Mouse (Mus musculus) right cerebral cortex, postnatal 25 days (tissue): ENCODE data around the gene Ptpn13.
A peak's percentile ranks its signal among the peaks of the same experiment; 100 is the strongest.

Experiments used
- DNase-seq: peaks from one replicate; pipeline ENCODE4 v3.0.0; 2022

Ptpn13 gene

DNA sequence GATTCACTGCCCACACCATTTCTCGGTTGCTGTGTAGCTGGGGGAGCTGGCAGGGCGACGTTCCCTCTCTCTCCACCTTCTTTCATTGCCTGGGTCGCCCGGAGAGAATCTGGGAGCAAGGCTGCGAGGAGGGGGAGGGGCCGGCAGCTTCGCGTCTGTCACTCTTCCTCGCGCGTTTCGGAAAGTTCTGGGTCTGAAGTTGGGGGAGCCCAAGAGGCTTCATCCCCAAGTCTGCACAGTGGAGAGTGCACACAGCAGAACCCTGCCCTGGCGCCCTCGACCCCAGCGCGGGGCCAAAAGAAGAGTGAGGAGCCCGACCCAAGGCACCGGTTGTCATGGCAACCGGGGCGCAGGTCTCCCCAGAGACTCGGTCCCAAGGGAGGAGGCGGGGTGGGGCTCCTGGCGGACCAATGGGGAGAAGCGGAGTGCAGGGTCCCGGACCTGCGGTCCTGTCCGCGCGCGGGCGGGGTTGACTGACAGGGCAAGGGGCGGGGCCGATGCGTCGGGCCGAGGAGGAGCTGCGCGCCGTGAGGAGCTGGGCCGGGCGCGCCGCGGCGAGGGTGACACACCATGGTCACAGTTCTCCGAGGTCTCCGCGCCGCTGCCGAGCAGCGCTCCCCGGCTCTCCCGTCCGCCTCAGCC is at the start of gene Ptpn13:
TSS of gene Ptpn13 (plus strand) at position 515 of the 642 bp plus-strand sequence.
- peak; percentile 85 for DNase-seq

DNA sequence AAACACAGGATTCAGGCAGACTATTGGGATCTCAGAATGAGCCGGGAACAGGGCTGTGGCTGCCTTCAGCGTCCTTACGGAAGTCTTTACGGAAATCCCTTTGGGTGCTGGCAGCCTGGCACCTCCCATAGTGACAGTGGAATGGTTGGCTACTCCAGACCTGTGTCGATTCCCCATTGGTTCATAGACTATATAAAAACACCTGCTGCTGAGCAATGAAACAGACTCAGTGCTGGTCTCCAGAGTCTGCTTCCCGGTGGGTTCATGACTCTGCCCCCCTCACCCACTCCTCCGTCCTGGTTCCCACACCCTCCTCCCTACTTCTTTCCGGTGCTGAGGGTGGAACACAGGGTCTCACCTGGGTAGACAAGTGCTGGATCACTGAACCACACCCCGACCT is 49.8 kb upstream of the Ptpn13 start:
- no peak for DNase-seq

DNA sequence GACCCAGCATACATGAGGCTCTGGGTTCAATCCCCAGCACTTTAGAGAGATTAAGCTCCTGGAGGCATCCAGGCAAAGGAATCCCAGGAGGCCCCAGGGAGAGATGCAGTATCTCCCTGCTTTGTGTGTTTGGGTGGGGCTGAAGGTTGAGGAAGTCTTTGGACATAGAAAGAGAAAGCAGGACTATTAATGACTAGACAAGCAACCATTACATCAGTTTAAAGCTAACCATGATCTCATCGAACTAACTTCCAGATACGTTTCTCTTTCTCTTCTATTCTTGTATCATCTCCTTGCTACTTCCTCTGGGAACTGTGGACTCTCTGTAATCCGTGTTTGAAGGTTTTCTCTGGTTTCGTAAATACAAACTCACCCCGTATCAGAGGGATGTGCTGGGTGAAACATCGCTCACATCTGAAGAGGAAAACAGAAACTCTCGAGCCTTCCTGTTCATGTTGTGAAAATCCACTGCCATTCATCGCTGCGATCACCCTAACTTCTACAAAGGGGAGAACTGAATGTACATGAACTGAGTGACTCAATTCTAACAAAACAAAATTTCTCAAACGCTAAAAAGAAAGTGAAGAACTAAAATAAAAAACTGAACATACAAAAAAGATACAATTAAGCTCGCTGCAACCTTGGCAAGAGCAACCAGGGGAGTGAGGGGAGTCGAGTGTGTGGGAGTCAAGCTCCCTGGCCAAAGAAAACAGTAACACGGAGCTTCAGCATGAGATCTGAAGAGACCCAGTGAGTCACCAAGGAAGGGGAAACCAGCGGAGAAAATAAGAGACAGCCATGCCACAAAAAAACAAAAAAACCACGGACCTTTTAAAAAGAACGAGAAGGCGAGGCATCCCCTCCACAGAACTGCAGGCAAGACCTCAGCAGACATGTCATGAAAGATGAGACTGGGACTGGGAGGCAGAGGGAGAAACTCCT is 48.4 kb upstream of the Ptpn13 start:
- DNase-seq: no peak

DNA sequence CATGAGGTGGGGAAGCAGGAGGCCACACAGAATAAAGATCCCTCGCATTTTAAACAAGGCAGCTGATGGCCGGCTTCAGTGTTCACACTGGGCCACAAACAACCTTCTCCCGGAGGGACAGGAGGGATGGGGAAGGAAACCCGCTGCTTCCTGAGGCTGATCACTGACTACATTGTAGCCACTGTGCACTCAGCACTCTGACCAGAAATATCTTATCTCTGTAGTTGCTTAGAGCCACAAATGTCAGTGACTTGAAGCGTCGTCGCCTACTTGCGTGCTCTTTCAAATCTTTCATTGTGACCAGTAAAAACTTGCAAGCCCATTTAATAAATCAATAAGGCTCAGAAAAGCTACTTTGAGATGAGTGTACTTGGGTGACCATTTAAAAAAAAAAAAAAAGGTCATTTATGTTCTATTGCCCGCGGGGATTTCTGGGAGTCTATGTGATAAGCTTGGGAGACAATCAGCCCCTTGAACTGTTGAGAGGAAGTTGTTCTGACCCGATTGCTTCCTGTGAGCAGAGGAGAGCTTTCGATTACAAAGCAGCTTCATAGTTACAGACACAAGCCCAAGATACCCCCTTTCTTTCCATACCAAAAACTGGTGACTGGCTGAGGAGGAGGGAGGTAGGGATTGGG is 47.4 kb upstream of the Ptpn13 start:
- no peak for DNase-seq

DNA sequence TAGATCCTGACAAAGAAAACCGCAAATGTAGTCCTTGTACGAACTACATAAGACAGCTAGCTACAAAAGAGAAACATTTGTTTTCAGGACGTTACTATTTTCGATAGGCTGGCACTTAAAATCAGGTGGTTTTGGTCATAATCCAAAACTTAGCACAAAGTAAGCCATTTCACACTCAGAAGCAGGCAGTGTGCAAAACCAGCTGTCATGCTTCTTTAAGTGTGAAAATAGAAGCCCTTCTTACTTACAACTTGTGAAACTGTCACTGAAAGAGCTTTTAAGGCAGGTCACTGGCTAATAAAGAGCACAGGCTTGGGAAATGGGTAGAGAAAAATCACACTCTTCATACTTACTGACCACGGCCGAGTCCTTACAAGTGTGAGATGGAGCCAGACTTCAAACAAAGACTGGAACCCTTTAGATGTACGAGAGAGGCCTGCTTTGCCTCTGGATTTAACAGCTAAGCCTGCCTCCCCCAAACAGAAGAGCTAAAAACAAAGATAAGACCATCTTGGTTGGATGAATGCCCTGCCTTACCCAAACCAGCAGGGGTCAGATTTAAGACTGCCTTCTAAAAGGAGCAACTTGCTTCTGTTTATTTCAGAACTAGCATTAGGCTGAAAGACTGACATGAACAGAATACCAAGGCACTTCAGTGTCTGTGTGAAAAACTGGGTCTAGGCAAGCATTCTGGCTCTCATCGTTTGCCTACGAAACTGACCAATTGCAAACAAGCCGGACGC is 44.0 kb upstream of the Ptpn13 start:
- DNase-seq: no peak

DNA sequence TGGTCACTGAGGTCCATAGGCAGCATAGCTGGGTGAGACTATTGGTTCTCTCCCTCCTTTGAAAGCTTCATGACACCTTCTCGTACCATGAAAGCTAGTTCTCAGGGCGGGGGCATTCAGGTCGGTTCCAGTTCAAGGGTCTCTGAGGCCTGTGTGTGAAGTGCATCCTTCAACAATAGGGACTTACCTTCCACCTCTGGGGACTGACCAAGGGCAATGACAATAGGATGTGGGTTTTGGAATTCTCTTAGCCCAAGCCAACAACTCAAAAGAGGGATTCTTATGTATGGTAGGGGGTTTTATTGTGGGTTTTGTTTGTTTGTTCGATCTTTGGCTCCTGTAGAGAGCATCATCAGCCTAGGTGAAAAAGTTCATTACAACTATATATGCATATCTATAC is 42.0 kb upstream of the Ptpn13 start:
- no peak for DNase-seq

DNA sequence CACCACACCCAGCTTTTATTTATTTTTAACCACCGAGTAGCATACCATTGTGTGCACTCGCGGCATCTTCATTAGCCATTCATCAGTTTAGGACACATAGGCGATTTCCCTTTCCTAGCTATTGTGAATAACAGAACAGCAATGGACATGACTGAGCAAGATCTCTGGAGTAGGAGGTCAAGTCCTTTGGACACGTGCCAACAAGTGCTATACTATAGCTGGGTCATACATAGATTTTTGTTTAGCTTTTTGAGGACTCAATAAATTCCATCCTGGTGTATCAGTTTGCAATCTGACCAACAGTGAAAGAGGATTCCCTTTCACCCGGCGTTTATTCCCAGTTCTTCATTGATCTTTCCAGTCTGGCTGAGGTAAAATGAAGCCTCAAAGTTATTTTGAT is 41.0 kb upstream of the Ptpn13 start:
- no peak for DNase-seq

DNA sequence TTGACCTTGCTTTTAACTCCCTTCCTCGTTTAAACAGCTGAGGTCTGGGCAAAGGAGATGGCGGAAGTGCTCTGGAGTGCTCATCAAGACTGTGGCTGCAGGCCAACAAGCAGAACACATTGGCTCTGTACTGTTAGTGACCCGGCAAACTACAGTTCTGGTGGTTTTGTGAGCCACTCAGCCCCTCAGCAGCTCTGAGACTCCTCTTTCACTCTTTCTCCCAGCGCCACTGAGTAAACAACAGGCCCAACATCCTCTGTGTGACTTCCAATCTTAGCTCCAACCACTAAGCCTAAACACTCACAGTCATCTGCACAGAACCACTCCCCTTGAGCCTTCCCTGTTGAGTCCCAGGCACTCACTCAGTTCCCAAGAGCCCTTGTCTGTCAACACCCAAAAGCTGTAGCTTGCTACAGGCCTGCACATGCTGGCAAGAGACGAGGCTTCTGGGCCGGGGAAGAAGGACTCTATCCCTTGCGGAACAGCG is 37.4 kb upstream of the Ptpn13 start:
- no peak for DNase-seq

DNA sequence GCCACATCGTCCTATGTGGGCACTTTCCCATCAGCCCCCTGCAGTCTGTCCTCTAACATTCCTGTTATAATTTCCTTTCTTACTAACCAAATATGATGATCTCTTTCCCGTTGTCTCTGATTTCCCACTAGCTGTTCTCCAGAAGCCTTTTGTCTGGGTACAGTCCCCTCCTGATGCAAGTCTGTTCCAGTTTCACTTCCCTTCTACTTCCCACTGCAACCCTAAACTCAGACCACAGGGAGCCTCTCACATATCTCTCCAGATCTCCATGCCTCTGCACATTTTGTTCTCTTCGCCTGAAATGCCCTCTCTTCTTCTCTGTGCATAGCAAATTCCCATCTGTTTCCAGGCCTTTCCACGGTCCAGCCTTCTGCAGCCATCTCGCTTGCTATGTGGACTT is 35.6 kb upstream of the Ptpn13 start:
- no peak for DNase-seq

DNA sequence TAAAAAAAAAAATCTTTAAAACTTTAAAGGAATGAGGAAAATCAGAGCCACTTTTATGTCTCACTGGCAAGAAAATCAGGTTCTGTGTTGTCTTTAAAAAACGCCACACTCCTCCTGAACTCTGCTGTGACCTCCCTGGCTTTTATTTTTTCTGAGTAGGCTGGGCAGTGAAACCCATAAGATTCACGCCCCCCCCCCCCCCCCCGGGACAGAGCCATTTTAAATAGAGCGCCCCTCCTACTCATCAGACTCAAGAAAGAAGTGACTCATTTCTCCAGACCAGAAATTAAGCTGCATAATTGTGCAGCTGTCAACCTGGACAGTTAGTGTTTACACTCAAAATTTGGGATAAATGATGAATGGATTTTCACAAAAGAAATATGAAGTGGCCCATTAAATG is 31.8 kb upstream of the Ptpn13 start:
- DNase-seq: no peak

DNA sequence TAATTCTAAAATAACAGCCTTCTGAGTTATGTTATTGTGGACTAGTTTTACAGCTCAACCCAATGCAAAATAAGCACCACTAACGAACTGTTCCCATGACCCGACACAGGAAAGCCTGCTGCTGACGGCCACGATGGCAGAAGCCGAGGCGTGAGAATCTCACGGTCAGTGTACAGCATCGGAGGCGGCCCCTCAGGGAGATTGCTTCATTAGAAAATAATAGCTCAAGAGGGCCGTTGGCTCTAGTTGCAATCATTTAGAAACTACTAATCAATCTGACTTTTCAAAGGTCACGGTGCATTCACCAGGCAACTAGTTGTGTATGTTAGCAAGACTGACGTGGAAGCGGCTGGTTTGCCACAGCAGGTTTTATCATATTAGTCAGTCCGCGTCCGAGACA is 31.2 kb upstream of the Ptpn13 start:
- no peak for DNase-seq

DNA sequence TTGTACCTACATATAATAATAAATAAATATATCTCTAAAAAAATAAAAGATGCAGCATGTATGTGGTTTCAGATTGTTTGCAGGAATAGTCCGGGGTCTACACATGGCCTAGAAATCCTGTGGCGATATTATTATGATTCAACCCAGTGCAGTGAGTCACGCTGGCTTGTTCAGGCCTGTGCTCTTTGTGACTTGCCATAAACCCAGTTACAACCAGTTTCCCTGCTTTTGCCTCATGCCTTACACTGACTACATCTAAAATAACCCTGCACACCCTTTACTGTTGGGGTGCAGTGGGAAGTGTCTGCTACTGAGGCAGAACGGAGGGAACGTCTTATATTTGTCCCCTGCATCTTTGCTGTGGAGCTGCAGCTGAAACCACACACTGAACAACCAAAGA is 29.3 kb upstream of the Ptpn13 start:
- no peak for DNase-seq

DNA sequence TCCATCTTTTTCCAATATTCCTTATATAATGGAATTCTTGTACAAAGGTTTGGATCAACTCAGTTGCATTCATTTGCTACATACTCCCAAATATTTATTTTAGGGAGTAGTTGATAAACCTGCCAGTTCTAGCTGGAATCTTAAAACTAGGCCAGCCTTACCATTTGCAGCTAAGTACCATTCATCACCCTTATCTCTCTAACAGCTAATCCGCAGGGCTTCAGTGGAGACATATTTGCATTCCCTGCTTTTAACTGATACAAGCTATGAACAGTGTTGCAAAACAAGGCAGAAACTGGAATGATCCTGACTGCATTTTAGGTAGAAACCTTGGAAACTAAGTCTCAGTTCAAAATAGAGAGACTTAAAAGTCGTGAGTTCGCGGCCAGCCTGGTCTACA is 27.6 kb upstream of the Ptpn13 start:
- no peak for DNase-seq

DNA sequence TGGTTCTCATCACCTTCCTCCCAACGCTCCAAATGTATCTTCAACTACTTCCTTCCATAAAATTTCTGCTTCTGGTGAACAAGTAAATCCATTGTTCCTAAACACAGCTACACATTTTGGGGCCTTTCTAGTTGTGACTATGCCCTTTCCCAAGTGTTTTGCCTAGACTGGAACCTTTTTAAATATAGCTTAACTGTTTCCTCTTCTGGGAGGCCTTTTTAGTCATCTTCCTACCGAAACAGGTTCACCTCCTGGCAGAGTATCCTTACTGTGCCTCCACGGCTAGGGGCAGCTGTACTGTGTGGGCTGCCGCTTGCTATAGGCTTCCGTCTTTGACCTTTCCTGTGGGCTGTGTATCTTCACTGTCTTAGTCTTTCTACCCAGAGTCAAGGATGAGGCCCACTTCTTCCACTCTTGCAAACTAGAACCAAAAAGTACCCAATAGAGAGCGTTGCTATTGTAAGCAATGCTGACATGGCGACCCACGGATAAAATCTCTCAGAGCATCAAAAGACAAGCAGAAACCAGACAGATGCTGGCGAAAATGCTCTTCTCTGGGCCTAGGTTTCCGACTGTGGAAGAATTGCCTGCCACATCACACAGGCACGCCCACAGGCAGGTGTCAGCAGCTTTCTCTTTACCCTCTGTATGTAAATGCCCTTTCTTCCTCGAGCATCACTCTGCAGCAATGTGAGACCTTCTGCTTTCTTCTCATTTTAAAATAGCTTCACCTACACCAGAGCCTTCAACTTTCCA is 20.6 kb upstream of the Ptpn13 start:
- DNase-seq: no peak

DNA sequence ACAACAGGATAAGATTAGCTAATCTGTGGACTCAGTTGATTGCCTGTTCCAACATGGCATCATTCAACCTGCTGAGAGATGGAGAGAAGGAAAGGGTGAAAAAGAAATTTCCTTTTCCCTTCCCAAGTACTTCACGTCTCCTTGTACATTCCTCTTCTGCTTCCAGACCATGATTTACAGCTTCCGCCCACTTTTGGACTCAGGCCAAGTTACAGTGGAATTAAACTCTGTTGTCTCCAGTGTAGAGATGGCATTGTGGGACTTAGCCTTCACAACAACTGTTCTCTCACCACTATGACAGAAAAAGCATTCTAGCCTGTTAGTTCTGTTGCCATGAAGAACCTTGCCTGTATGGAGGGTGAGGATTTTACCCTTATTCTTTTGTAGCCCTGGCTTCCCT is 19.1 kb upstream of the Ptpn13 start:
- no peak for DNase-seq

DNA sequence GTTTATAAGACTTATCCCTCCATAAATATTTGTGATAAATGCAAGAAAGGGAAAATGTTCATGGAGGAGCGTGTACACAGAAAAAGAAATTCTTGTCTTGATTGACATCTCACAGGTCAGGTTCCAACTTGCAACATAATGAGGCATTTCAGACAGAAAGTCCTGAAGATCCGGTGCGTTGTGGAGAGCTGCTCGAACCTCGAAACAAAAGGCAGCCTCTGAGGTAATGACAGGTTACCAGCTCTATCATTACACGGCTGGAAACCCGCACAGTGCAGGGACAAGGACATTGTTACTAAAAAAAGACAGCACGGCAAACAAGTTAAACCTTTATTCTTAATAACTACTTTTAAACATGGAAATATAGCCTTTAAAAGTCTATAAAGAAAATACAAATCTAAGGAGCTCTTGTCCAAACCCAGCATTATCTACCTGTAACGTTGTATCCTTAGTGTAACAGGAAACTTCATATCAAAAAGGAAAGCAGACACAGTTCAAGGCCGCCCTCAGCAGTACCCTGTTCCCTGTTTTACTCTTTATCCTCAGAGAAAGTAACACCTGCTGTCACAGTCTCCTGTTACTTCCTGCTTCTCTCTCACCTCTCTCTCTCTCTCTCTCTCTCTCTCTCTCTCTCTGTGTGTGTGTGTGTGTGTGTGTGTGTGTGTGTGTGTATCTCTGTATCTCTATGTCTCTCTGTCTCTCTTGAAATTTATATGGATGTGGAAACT is 12.8 kb upstream of the Ptpn13 start:
- no peak for DNase-seq

DNA sequence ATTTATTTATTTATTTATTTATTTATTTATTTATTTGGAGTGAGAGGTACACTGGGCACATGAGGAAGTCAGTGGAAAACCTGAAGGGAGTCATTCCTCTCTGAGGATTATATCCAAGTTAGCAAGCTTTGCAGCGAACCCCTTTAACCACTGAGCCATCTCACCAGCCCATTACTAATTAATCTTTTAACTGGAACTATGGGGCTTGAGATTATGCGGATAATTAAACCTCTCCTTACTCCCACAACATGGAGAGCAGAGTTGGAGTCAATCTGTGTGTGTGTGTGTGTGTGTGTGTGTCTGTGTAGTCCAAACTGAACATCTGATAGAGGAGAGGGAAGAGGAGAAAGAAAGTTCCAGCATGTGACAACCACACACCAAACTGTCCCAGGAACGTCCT is 10.4 kb upstream of the Ptpn13 start:
- no peak for DNase-seq

DNA sequence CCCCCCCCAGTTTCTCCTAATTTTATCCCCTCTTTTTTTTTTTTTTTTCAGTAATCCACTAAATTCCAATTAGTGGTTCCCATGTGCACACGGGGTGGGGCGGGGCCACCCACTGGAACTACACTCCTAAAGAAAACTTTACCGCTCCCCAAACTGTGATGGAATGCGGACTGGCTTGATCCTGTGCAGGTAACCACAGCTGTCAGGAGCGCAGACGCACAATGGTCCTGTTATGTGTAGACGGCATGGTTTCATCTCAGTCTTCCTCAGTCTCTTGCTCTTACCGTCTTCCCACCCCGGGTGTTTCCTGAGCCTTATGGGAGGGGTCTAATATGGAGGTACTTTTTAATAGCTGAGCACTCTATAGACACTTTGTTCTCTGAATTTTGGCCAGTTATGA is 7.0 kb upstream of the Ptpn13 start:
- no peak for DNase-seq

DNA sequence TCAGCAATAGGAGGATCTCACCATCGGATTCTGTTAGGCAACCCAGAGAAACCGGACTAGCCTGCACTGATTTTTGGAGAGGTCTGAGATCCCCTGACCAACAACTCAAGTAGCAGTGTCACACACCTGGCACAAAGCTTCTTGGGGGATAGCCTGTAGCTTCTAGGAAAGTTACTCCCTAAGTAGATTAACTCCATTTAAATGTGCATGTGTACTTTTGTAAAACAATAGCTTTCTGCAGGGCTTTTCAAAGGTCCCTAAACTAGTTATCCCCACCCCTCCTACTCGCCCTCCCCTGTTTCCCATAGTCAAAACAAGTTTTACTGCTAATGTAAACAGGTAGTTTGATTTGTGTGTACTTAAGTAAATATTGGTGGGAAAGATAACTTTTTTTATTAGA is 6.1 kb upstream of the Ptpn13 start:
- no peak for DNase-seq

DNA sequence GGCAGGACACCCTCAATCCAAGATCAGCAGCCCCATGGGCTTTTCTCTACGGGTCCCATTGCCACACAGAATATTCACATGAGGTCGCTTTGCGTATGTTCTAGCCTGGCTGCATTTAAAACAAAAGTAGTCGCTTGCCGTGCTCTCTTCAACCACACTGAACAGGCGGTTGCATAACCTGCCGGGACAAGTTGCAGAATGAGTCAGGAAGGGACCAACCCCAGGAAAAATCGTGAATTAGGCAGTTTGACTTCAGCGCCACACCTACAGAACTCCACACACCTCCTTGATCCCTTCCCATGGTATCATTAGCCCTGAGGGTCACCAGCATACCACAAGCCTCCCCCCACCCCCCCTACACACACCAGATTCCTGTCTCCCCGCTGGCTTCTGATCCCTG is 4.4 kb upstream of the Ptpn13 start:
- DNase-seq: no peak

DNA sequence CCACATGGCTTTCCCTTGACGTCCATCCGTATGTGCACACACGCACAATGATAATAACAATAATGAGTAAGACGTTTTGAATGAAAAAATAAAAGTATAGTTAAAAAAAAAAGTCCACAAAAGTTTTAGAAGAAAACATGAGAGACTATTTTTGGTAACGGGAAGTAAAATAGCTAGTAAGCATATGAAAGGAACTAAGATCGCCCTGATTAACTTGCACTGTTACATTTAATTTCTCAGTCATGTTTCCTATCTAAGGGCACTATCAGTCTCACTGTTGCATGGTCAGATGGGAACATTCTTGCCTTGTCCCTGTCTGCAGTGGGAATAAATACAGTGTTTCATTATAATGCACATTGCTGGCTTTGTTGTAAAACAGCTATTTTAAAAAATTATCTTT is 2.4 kb upstream of the Ptpn13 start:
- no peak for DNase-seq
